Mouse (Mus musculus) A20 (cell line): ENCODE data around the gene Pdp2.

Source experiments
- DNase-seq: peaks from one replicate; pipeline ENCODE4 v3.0.0-alpha.2; 2011; ENCODE audit warnings: low read depth, low spot score

Pdp2 gene

DNA sequence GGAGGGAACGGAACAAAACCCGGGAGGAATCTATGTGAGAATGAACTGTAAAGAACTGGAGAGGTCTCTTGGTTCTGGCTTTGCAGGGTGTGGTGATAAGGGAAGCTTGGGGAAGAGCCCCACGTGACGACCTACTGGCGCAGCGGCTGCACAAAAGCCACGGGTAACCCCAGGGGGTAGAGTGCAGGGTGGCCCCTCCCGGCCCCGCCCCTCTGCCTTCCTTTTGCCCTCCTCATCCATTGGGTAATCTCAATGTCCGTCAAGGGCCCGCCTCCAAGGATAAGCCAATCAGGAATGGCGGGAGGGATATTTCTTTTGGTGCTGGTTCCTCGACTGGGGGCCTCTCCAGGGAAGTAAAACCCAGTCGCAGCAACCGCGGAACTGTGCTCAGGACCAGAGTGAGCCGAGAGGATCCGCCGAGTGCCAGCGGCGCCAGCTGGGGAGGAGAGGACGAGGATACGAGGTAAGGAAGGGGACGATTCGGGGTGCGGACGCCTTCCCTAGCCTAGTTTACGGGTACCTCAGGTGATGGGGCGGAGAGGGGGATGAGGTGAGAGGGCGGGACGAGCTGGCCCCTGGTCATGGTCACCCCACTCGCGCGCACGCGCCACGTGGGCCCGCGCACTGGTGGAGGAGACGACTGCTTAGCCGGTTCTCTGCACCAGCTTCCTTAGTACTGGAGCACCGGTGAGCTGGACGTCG lies at the start of gene Pdp2:
Gene Pdp2, plus strand, starts transcription at position 319 of the 702 bp plus-strand sequence.
- peak; percentile 99 for DNase-seq

DNA sequence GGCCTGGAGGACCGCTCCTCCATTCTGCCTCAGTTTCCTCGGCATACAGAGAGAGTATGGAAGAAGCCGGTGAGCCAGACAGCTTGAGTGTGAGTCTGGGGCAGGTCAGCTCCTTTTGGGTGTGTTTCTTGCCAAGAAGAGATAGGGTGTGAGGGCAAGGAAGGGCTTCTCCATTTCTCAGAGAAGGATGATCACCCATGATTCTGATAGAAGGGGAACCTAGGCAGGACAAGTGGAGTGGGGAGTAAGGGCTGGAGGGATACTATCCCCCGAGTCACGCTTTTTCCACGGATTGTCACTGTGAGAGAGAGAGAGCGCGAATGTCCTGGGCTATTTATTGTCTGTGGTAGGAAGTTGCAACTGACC lies 49.8 kb upstream of the Pdp2 start:
- DNase-seq: no peak

DNA sequence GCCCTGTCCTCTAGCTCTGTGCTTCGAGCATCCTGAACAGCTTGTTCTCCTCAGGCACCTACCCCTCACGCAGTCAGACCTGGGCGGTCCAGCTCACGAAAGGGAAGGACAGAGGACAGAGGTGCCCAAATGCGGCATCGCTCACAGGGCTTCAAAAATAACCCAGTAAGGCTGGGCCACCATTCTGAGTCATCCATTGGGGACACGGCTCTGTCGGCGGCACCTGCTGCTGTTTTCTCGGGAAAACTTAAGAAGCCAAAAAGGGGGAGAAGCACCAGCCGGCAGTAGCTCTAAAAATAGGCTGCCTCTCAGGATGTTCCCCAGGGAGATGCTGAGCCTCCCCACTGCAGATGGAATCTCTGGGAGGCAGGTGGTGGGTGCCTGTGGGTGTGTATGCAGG lies 49.1 kb upstream of the Pdp2 start:
- DNase-seq: no peak

DNA sequence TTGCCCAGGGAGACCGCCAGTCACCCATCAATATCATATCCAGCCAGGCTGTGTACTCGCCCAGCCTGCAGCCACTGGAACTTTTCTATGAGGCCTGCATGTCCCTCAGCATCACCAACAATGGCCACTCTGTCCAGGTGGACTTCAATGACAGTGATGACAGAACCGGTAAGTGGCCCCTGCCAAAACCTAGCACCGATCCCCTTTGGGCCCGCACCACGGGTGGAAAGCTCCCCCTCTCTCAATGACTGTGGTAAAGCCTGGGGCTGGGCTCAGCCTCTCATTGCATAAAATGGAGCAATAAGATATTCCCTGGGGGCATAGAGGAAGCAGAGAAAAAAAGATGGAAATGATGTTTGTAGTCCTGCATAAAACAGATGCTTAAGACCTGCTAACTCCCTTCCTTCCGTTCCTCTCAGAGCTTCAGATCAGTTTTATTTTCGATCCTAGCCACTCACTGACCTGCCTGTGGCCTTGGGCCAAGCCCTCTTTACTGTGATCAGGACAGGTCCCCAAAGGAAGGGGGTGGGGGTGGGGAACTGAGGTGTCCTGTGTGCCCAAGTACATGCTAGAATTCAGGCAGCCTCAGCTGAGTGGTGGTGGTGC lies 47.7 kb upstream of the Pdp2 start:
- DNase-seq: no peak

DNA sequence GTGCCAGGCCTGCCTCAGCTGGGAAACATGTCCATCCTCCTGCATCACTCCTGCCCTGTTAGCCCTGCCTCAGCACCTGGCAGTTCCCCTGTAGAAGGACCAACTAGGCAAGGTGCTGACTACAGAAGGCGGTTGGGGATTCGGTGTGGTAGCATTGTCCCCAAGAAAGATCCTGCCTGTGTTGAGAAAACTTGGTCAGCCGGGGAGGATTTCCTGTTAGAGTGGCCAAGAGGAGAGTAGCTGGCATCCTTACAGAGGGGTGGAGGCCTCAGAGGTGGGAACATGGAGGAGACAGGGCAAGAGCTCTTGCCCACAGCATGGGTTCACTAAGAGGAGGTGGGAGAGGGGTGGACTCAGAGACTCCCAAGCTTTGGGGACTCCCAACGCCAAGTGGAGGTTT lies 36.1 kb upstream of the Pdp2 start:
- DNase-seq: no peak

DNA sequence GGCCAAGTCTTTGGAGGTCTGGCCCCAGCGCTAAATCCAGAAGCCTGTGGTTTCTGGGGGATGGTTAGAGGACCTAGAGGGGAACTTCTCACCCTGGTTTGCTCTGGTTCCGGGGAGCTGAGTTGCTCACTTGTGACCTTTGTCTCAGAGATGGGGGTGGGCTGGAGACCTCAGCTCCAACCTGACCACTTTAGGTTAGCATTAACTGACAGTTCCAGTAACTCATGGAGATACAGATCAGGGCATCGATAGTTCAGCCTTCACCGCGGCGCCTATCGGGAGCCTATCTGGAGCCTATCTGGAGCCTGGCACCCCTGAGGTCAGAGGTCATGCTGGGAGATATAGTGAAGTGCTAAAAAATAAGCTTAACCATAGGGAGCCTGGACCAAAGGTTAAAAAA lies 34.0 kb upstream of the Pdp2 start:
- DNase-seq: no peak

DNA sequence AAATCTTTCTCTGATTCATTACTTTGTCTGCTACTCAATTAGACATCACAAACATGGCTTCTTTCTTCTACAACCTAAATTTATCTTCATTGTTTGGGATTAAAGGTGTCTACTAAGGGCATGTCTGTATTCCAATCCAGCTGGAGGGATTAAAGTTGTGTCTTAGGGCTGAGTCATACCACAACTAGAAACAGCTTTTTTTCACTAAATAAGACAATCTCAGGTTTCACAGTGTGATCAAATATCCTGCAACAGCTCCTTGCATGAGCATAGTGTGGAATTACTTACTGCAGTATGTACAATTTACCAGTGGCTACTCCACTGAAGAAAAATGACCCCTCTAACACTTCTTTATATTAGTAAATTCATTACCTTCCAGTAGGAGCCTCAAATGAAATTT lies 30.5 kb upstream of the Pdp2 start:
- no peak for DNase-seq

DNA sequence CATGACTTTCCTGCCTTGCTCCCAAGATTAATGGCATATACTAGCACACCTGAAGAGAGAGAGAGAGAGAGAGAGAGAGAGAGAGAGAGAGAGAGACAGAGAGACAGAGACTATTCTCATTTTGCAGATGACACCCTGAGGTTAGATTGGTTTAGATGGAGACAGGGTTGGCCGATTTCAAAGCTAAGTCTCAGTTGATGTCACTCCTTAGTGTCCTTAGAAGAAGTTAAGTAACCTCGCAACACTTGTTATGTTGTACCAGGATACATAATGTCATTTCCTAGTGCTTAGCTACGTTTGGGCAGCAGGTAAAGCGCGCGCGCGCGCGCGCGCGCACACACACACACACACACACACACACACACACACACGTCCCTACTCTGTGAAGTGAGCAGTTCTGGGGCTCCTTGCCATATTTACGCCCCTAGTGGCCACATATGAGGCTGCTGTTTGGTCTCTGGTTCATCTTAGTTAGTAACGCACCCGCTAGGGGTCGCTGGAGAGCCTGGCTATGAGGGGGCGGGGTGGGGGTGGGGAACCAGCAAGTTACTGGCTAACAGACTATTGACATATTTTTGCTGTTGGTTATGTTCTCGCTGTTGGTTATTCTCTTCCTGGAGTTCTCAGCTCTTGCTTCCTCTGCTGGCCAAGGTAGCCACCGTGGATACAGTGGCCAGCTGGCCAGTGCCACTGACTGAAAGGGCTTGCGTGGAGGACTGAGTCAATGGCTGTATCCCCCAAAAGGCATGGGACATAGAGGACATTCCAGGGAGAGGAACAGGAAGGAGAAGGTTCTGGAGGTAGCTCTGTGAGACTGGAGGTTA lies 26.4 kb upstream of the Pdp2 start:
- peak; percentile 94 for DNase-seq

DNA sequence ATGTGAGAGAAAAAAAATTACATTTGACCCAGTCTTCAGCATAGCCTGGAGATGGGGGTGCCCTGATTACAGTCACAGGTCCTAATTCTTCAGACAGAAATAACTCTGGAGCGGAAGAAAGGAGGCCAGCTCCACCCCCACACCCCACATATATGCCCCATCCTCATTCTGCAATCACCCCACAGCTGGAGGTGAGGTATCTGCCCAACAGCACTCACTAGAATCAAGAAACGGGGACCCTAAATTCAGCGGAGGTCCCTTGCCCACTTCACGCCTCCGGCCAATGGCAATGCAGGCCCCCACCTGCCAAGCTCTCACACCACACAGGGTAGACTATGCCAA lies 25.8 kb upstream of the Pdp2 start:
- DNase-seq: no peak

DNA sequence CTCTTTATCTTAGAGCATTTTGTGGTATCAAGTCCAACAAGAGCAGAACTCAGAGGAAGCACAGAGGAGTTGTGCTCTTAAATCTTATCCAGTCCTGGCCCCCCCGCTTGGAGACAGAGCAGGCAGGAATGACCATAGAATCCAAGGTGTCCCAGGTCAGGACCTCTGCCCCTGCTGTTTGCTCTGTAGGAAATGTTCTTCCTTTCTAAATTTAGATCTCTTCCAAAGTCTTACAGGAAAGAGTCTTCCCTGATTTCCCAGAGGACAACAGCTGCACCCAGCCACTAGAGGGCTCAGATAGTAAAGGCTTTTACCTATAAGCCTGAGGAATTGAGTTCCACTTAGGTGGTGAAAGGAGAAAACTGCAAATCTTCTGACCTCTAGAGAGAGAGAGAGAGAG lies 21.7 kb upstream of the Pdp2 start:
- peak; percentile 20 for DNase-seq

DNA sequence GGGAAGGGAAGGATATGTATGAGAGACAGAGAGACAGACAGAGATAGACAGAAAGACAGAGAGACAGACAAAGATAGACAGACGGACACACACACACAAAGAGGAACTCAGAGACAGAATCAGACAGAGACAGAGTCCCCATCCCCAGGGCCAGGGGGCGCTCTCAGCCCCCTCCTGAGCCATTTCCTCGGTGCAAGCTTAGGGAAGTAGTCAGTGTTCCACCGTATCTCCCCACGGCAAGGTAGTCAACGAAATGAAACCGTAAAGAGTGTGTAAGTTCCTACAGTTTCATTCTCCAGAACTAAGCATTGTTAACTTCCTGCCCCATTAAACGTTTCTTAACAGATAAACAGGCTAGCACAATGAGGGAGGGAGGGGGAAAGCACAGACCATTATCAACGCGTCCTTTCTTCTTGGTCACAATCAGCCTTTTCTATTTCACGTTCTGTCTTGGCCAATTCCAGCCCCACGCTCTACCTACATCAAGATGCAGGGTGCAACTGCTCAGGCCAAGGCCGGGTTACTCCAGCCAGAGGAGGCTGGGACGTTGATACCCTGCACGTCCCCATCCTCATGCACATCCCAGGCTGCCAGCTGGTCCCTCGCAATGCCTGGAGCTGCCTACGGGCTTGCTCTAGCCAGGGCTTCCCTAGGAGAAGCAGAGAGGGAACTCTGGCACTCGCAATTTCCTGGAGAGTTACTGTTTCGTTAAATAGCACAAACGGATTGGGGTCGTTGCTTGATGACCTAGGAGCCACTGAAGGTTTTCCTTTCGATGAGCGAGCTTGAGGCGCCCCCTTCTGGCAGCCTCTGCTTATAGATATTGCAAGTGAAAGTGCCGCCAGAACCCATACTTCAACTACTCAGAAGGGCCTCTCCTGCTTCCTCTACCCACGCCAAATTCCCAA lies 20.6 kb upstream of the Pdp2 start:
- peak; percentile 93 for DNase-seq

DNA sequence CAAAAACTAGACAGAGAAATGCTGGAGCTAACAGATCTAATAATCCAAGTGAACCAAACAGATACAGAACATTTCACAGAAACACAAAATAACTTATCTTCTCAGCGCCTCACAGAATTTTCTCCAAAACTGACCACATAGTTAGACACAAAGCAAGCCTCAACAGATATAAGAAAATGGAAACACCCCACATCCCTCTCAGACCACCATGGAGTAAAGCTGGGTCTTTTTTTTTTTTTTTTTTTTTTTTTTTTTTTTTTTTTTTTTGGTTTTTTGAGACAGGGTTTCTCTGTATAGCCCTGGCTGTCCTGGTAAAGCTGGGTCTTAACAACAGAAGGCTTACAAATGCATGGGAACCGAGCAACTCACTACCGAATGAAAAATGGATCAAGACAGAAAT lies 14.4 kb upstream of the Pdp2 start:
- no peak for DNase-seq

DNA sequence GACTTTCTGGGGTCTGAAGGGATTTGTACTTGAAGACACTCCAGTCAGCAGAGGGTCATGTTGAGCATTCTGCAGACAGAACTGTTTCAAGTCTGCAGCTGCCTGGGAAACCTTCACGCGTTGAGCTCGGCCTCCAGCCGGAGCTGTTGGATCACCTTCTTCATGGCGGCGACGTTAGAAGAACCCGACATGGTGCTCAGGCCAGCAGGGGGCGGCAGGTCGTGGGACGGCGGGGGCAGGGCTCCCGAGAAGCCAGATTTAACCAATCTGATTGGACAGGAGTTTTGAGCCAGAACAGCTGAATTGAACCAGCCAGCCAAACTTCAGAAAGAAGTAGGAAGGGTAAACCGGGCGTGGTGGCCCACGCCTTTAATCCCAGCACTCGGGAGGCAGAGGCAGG lies 13.6 kb upstream of the Pdp2 start:
- peak; percentile 39 for DNase-seq

DNA sequence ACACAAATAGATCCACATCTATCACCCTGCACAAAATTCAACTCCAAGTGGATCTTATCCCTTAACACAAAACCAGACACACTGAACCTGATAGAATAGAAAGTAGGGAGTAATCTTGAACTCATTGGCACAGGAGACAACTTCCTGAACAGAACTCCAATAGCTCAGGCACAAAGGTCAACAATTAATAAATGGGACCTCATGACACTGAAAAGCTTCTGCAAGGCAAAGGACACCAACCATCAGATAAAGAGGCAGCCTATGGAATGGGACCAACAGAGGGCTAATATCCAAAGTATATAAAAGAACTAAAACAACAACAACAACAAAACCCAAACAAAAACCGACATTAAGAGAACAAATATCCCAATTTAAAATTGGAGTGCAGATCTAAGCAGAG lies 6.7 kb upstream of the Pdp2 start:
- DNase-seq: no peak

DNA sequence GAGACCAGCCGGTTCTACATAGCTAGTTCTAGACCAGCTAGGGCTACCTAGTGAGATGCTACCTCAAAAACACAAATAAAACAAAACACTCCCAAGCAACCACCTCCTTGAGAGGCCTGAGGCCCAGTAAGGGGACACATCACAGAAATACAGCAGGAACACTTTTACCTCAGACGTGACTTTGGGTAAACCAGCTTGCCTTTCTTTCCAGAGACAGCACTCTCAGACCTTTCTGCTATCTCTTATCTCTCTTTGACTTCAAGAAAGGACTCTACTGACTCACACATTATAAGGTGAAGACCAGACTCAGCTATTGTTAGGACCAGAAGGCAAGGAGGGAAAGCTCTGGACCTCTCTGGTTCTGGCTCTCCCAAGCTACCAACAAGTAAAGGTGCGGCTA lies 967 bp upstream of the Pdp2 start:
- DNase-seq: no peak

DNA sequence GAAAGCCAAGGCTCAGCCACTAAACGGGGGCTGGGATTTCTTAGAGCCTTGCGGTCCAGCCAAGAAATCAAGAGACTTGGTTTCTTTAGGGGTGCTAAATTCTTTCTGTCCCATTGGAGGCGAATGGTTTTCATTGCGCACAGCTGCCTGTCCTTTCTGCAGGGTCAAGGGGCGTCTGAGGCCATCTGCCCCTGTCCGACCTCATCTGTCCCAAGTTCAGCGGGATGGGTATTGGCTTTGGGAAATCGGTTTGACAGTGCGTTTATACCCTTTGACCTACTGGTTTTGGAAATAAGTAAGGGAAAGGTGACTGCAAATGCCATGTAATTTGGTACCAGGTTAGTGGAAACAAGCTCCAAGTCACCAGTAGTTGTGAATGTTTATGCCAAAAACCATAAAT lies 605 bp downstream of the Pdp2 start:
- no peak for DNase-seq

DNA sequence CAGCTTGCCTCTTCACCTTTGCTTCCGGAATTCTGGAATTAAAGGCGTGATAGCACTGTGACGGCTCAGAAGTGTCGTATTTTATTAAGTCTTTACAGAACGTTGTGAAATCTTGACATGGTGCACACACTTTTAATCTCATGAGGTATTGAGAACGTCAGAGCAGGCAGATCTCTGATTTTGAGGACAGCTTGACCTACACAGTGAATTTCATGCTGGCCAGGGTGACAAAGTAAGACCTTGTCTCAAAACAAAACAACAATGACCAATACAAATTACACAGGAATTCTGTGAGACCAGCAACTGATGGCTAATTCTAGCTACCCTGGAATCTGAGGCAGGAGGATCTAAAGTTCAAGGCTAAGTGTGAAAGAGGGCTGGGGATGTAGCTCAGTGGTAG lies 1.3 kb downstream of the Pdp2 start:
- no peak for DNase-seq

DNA sequence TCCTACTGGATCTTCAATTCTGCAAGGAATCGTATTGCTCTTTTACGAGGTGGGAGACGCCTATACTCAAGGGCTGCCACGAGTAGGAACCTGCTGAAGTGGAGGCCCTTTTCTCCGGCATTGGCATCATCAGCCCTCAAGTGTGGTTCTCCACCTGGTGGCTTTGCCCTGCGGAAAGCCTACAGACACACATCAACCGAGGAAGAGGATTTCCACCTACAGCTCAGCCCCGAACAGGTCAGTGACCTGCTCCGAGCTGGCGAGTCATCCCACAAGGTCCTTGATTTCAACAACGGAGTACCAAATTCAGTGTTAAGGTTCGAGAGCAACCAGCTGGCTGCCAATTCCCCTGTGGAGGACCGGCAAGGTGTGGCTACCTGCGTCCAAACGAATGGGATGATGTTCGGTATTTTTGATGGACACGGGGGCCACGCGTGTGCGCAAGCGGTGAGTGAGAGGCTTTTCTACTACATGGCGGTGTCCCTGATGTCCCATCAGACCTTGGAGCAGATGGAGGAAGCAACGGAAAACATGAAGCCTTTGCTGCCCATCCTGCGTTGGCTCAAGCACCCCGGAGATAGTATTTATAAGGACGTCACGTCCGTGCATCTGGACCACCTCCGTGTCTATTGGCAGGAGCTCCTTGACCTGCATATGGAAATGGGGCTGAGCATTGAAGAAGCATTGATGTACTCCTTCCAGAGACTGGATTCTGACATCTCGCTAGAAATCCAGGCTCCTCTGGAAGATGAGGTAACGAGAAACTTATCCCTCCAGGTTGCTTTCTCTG lies 2.5 kb downstream of the Pdp2 start:
- DNase-seq: no peak

DNA sequence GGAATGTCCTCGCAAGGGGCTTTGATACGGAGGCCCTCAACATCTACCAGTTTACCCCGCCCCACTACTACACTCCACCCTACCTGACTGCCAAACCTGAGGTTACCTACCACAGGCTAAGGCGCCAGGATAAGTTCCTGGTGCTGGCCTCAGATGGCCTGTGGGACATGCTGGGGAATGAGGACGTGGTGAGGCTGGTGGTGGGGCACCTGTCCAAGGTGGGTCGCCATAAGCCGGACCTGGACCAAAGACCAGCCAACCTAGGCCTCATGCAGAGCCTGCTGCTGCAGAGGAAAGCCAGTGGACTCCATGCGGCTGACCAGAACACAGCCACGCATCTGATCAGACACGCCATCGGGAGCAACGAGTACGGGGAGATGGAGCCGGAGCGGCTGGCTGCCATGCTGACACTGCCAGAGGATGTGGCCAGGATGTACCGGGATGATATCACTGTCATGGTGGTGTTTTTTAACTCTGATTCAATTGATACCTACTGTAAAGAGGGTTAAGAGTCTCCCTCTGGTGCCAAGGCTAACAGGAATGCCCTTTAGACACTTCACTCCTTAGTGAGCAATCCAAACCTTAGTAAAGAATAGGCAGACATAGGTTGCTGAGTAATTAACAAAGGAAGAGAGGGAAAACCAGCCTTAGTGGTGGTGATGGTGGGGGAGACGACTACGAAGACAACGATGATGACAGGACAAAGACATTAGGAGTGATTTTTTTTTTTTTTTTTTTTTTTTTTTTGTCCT lies 3.5 kb downstream of the Pdp2 start:
- DNase-seq: no peak

DNA sequence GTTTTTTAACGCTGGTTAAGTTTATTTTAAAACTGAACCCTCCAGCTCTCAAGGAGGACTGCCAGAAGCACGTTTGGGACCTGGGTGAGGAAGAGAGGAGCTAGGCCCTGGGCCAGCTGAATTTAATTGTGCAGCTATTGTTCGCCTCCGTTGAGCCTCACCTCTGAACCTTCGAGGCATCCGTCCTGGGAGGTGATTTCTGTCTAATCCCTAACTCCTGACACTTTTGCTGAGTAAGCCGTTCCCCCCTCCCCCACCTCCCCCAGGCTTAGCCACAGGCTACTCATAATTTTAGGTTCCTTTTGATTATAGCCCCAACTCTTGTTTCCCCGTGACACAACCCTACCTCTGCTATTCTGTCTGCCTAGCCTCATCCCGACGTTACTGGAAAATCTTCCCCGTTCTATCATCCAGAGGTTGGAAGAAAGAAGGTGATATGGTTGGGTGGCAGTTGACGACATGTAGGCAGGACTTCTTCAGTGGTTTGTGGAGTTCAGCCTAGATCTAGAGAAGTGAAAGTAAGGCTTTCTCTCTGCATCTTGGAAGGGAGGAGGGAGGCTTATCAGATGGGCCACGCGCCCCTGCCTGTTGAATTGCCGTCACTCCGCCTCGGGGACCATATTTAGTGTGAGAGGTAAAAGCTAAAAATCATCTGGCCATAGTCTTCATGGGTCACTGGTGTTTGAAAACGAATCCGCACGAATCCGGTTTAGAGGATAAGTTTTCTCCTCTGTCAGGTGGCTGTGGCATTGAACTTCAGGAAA lies 4.7 kb downstream of the Pdp2 start:
- DNase-seq: peak; percentile 69
